Mouse (Mus musculus) hindbrain, postnatal 0 days (tissue): ENCODE measurements at regions not wholly inside any gene's neighbourhood (a gene's known extent, or its start where the extent isn't known, plus 50 kb on each side); places are given as distances from the start of the nearest gene placed in this dataset.

Experiments used
- ATAC-seq: fragments of 200-750 bp; cut with Nextera tagmentation; 2 replicates; pipeline ENCODE4 v1.8.0; 2017; ENCODE audit warnings: mild to moderate bottlenecking, moderate TSS enrichment, moderate library complexity
- DNase-seq: peaks from one replicate; pipeline ENCODE4 v3.0.0-alpha.2; 2015; ENCODE audit warnings: low spot score
- H3K27ac ChIP-seq: fragments of 300-500 bp; sonication (generic); 2 replicates; pipeline ENCODE4 v1.5.1; 2014; ENCODE audit warnings: mild to moderate bottlenecking
- H3K27me3 ChIP-seq: fragments of 300-500 bp; sonication (generic); 2 replicates; pipeline ENCODE4 v1.6.1; 2014; ENCODE audit warnings: low read length, mixed read lengths; ENCODE audit not compliant: insufficient read depth
- H3K36me3 ChIP-seq: fragments of 300-500 bp; sonication (generic); 2 replicates; pipeline ENCODE4 v1.6.1; 2014; ENCODE audit warnings: low read length, mixed read lengths; ENCODE audit not compliant: insufficient read depth
- H3K4me1 ChIP-seq: fragments of 300-500 bp; sonication (generic); 2 replicates; pipeline ENCODE4 v1.6.1; 2014; ENCODE audit warnings: antibody characterized with exemption, low read length, mixed read lengths; ENCODE audit not compliant: insufficient read depth
- H3K4me2 ChIP-seq: fragments of 300-500 bp; sonication (generic); 2 replicates; pipeline ENCODE4 v1.6.1; 2014; ENCODE audit warnings: low read depth, mild to moderate bottlenecking, low read length, moderate library complexity, mixed read lengths
- H3K4me3 ChIP-seq: fragments of 300-500 bp; sonication (generic); 2 replicates; pipeline ENCODE4 v1.5.1; 2014; ENCODE audit warnings: low read length
- H3K9ac ChIP-seq: fragments of 300-500 bp; sonication (generic); replicated peaks from 2 replicates; pipeline ENCODE4 v1.6.1; 2014; ENCODE audit warnings: mild to moderate bottlenecking, low read length, moderate library complexity, mixed read lengths
- H3K9me3 ChIP-seq: fragments of 300-500 bp; sonication (generic); 2 replicates; pipeline ENCODE4 v1.6.1; 2016; ENCODE audit warnings: low read length, mixed read lengths
- CTCF ChIP-seq: IDR thresholded peaks from 2 replicates; pipeline ENCODE4 v1.5.1; 2016; ENCODE audit warnings: antibody characterized with exemption, control low read depth, low read depth
- WGBS: fragments of 180-500 bp; shearing (Covaris S2); extraction: QIAGEN DNeasy Blood & Tissue Kit; methylation state at CpG from one replicate; pipeline ENCODE4 v1.1.7; 2014; 5-methylcytosine and 5-hydroxymethylcytosine counted together

DNA sequence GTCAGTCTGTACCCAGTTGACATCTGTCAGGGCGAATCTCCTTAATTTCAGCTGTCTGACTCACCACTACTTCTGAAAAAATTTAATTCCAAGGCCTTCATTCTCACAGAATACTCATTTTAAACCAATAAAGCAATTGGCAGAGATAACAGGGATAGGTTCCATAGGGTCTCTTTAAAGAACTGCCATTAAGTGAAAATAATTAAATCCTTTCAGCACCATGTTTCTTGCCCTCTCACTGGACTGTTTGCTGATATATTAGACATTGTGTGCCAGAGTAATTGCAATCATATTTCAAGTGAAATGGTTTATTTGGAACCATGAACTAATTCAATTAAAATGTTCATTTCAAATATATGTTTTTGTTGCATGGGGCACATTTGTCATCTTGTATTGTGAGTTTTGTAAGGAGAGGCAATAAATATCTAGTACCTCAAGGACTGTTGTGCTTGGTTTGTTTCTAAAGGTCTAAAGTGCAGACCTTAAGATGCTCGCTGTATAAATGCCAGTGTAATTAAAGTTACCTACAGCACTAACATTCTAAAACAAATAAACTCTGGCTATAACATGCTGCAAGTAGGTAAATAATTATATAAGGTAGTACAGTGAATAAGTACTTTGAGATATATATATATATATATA, 688.4 kb downstream of the Slitrk1 start:
- WGBS, result 79% methylated on average over 2 of the region's 2 CpGs
- TF ChIP-seq CTCF, result no peak
- Histone ChIP-seq H3K9me3 (no peaks in the 10 kb centered on the region), H3K4me3 (no peak overlapping the region), H3K4me1 (no peaks in the 10 kb centered on the region), H3K27me3 (no peaks in the 10 kb centered on the region), H3K36me3 (no peaks in the 10 kb centered on the region), H3K4me2 (no peak overlapping the region), H3K9ac (no peak overlapping the region), H3K27ac (no peak overlapping the region)
- DNase-seq, result no peak
- no peak for ATAC-seq

DNA sequence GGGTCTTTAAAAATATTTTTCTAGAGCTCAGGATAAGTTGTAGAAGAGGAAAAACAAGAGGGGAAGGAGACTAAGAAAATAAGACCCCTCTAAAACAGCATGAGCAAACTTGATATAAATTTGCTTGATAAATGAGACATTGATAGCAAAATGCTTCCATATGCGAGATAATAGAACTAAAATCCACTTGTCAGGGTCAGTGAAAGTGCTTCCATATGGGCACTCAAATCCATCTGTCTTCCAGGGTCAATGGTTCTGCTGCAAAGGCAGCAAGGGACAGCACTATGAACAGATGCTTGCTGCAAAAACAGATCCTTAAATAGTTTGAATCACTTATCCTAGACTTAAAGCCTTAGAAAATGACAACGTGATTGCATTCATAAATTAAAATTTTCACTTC, 704.7 kb downstream of the Slitrk1 start:
- no peak for ATAC-seq
- no peak overlapping the region for H3K4me2 ChIP-seq
- no peaks in the 10 kb centered on the region for H3K4me1 ChIP-seq
- 64% methylated on average over 2 of the region's 2 CpGs for WGBS
- H3K36me3 ChIP-seq, result no peaks in the 10 kb centered on the region
- H3K27me3 ChIP-seq, result no peaks in the 10 kb centered on the region
- TF ChIP-seq CTCF, result no peak
- H3K4me3 ChIP-seq, result no peak overlapping the region
- no peak overlapping the region for H3K27ac ChIP-seq
- H3K9me3 ChIP-seq, result no peaks in the 10 kb centered on the region
- DNase-seq, result no peak
- no peak overlapping the region for H3K9ac ChIP-seq

DNA sequence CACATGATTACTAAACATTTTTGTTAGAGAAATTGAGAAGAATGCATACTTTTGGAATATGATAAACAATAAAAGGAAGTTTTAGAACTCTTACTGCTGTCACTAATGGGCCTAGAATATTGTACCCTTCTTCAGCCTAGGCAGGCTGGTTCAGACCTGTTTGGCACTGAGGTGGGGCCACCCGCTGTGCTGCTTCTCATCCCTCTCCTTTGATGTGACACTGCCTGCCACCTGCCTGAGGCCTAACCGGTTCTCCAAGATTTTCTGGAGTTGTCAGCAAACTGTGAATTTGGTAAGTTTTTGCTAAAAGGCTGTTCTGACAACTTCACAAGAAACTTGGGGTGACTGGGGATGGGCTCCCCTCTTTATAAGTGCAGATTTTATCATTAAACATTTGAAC, 714.8 kb downstream of the Slitrk1 start:
- DNase-seq (no peak), ATAC-seq (no peak)
- no peak overlapping the region for H3K4me3 ChIP-seq
- no peak overlapping the region for H3K27ac ChIP-seq
- H3K9ac ChIP-seq, result no peak overlapping the region
- no peak overlapping the region for H3K4me2 ChIP-seq
- H3K9me3 ChIP-seq, result no peaks in the 10 kb centered on the region
- H3K27me3 ChIP-seq, result no peaks in the 10 kb centered on the region
- WGBS, result 35% methylated on average over 2 of the region's 2 CpGs
- no peaks in the 10 kb centered on the region for H3K4me1 ChIP-seq
- H3K36me3 ChIP-seq, result no peaks in the 10 kb centered on the region
- TF ChIP-seq CTCF, result no peak

DNA sequence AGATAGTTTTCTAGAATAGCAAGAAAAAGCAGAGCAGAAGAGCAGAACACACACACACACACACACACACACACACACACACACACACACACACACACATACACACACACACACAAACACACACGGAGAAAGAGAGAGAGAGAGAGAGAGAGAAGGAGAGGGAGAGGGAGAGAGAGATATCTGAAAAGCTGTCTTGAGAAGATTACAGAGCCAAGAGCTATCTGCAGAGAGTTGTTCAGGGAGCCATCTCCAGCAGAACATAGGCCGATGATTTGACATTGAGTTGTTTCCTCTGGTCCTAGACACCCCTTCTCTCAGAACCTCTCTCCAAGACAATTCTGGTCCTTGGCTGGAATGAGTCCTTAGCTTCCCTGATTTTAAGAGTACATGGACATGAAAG, 733.0 kb downstream of the Slitrk1 start:
- ATAC-seq (no peak), DNase-seq (no peak)
- Histone ChIP-seq H3K4me2 (no peak overlapping the region), H3K36me3 (no peaks in the 10 kb centered on the region), H3K27ac (no peak overlapping the region), H3K9ac (no peak overlapping the region), H3K27me3 (no peaks in the 10 kb centered on the region), H3K9me3 (no peaks in the 10 kb centered on the region), H3K4me3 (no peak overlapping the region), H3K4me1 (no peaks in the 10 kb centered on the region)
- TF ChIP-seq CTCF, result no peak
- WGBS, result 87% methylated on average over 2 of the region's 2 CpGs

DNA sequence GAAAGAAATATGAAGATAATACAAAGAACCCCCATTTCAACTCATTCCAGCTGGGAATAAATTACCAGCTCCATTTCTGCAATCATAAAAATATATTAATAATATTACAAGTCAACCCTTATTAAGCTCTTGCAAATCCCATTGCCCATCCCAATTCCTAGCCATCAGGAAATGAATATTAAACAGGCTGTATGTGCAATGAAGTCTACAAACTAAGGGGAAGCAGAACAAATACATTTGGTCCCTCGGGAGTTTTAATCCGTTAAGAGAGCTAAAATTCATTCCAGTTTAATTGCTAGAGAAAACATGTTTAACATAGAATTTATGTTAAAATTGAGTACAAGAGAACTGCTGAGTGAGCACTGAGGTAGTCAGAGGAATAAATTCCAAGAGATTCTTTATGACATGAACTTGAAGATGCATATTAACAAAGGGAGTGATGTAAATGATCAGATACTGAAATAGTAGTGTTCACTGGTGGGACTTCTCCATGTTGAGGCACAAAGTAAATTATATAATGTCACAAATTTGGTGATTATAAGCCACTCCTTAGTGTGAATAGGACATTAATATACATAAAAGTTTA, 738.6 kb downstream of the Slitrk1 start:
- H3K4me1 ChIP-seq, result no peaks in the 10 kb centered on the region
- 64% methylated on average over 2 of the region's 2 CpGs for WGBS
- H3K4me2 ChIP-seq, result no peak overlapping the region
- no peaks in the 10 kb centered on the region for H3K36me3 ChIP-seq
- H3K27me3 ChIP-seq, result no peaks in the 10 kb centered on the region
- H3K9ac ChIP-seq, result no peak overlapping the region
- no peak overlapping the region for H3K4me3 ChIP-seq
- DNase-seq (peak; percentile 12), ATAC-seq (no peak)
- no peak for TF ChIP-seq CTCF
- no peaks in the 10 kb centered on the region for H3K9me3 ChIP-seq
- no peak overlapping the region for H3K27ac ChIP-seq

DNA sequence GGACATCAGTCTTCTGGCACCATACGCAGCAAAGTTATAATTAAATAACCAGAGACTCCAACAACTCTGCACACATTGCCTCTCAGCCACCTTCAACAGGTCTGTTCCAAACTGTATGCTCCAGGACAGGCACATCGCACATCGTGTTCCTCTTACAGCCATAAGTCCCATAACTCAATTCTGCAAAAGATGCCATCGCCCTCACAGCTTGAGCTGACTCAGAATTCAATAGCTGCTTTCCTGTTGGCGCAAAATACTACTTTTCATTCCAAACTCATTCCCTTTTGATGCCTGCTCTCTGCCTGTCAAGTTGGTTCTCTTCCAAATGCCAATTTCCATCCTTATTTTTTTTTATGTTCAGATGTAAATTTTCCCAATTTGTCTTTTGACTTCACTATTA, 761.0 kb downstream of the Slitrk1 start:
- ATAC-seq (no peak), DNase-seq (peak; percentile 7)
- Histone ChIP-seq H3K4me1 (no peaks in the 10 kb centered on the region), H3K9ac (no peak overlapping the region), H3K4me2 (no peak overlapping the region), H3K27ac (no peak overlapping the region), H3K27me3 (no peaks in the 10 kb centered on the region), H3K4me3 (no peak overlapping the region), H3K36me3 (no peaks in the 10 kb centered on the region), H3K9me3 (no peaks in the 10 kb centered on the region)
- 47% methylated on average over 5 of the region's 5 CpGs for WGBS
- no peak for TF ChIP-seq CTCF

DNA sequence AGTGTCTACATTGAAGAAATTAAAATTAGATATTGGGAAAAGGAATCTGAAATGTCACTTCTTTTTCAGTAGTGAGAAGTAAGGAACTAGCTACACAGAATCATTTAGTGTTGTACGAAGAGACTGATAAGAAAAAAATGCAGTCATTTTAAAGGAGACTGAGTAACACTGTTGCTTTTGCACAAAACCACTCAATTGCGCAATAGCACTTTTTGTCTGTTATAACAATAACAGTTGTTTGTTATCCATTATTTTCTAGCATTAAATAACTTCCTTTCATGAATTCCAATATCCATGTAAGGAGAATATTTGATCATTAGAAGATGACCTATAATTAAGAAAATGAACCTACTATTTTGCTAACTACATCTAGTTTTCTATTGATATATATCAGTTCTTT, 790.8 kb downstream of the Slitrk1 start:
- no peak overlapping the region for H3K4me2 ChIP-seq
- WGBS, result 90% methylated on average over 2 of the region's 2 CpGs
- ATAC-seq, result no peak
- no peak overlapping the region for H3K27ac ChIP-seq
- no peak overlapping the region for H3K4me3 ChIP-seq
- H3K4me1 ChIP-seq, result no peaks in the 10 kb centered on the region
- no peaks in the 10 kb centered on the region for H3K36me3 ChIP-seq
- no peaks in the 10 kb centered on the region for H3K27me3 ChIP-seq
- no peak for TF ChIP-seq CTCF
- H3K9ac ChIP-seq, result no peak overlapping the region
- H3K9me3 ChIP-seq, result no peaks in the 10 kb centered on the region
- DNase-seq, result no peak
